Mouse (Mus musculus): ENCODE measurements around the gene Afm. TPM values are rescaled to one million over a fixed set of nuclear protein-coding genes. Genes with fewer than 3 reads are reported as not detected.

The Afm gene
- polyA plus RNA-seq, 1 experiment from 2014 or later = 4.7 TPM

- Histone ChIP-seq H3K27me3 (ENCODE audit: control insufficient read depth, insufficient read depth, low read length) (no peaks in the 10 kb centered on the region), H3K4me3 (ENCODE audit: low read depth, low read length) (no peak overlapping the region), H3K36me3 (ENCODE audit: control insufficient read depth, insufficient read depth, low read length) (no peaks in the 10 kb centered on the region), H3K27ac (ENCODE audit: low read length) (no peak overlapping the region), H3K4me1 (ENCODE audit: control insufficient read depth, insufficient read depth, low read length) (no peaks in the 10 kb centered on the region), H3K9me3 (ENCODE audit: control insufficient read depth, low read depth, low read length) (no peaks in the 10 kb centered on the region), H3K4me2 (replicated peaks; ENCODE audit: low read depth, low read length) (no peak overlapping the region), H3K9ac (replicated peaks; ENCODE audit: low read depth, low read length) (no peak overlapping the region)
- WGBS = 73% methylated on average over 4 of the region's 4 CpGs
- ATAC-seq (ENCODE audit: insufficient number of reproducible peaks, insufficient read depth, low FRiP score, low read depth) = no peak
Measured at GRCm38 (mm10) chr5:90562880-90563279, 44.1 kb downstream of the Afm start.

DNA sequence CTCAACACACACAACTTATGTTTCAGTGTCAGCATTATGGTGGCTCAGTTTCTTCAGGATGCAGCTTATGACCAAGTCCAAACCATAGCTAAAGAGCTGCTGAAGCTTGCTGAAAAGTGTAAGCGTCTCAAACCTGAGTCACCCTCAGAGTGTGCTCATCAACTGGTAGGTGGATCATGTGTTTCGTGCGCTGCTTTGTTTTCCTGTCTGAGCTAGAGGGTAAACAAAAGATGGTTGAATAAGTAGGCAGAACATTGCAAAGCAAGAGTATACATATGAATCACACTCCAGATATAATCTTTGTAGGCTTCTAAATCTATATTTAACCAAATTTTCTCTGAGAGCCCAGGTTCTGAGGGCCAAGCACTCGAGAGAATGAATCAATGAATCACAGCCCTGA is 45.4 kb downstream of the Afm start:
- Histone ChIP-seq H3K9me3 (ENCODE audit: control insufficient read depth, low read depth, low read length) (no peaks in the 10 kb centered on the region), H3K4me2 (replicated peaks; ENCODE audit: low read depth, low read length) (no peak overlapping the region), H3K27me3 (ENCODE audit: control insufficient read depth, insufficient read depth, low read length) (no peaks in the 10 kb centered on the region), H3K36me3 (ENCODE audit: control insufficient read depth, insufficient read depth, low read length) (no peaks in the 10 kb centered on the region), H3K4me1 (ENCODE audit: control insufficient read depth, insufficient read depth, low read length) (peaks cover 10% of the 10 kb centered on the region; the same call in 1 of the 2 replicates), H3K27ac (ENCODE audit: low read length) (no peak overlapping the region), H3K4me3 (ENCODE audit: low read depth, low read length) (no peak overlapping the region), H3K9ac (replicated peaks; ENCODE audit: low read depth, low read length) (no peak overlapping the region)
- no peak for ATAC-seq (ENCODE audit: insufficient number of reproducible peaks, insufficient read depth, low FRiP score, low read depth)
- WGBS = 91% methylated on average over 4 of the region's 4 CpGs

- peaks cover 14% of the 10 kb centered on the region; the same call in 1 of the 2 replicates for H3K4me1 ChIP-seq (ENCODE audit: control insufficient read depth, insufficient read depth, low read length)
- no peaks in the 10 kb centered on the region for H3K27me3 ChIP-seq (ENCODE audit: control insufficient read depth, insufficient read depth, low read length)
- H3K27ac ChIP-seq (ENCODE audit: low read length) = no peak overlapping the region
- 75% methylated on average over 6 of the region's 6 CpGs for WGBS
- no peak for ATAC-seq (ENCODE audit: insufficient number of reproducible peaks, insufficient read depth, low FRiP score, low read depth)
- H3K9me3 ChIP-seq (ENCODE audit: control insufficient read depth, low read depth, low read length) = no peaks in the 10 kb centered on the region
- H3K4me2 ChIP-seq (replicated peaks; ENCODE audit: low read depth, low read length) = no peak overlapping the region
- H3K36me3 ChIP-seq (ENCODE audit: control insufficient read depth, insufficient read depth, low read length) = no peaks in the 10 kb centered on the region
- no peak overlapping the region for H3K4me3 ChIP-seq (ENCODE audit: low read depth, low read length)
- no peak overlapping the region for H3K9ac ChIP-seq (replicated peaks; ENCODE audit: low read depth, low read length)
Measured at GRCm38 (mm10) chr5:90565205-90565604, 46.5 kb downstream of the Afm start.

DNA sequence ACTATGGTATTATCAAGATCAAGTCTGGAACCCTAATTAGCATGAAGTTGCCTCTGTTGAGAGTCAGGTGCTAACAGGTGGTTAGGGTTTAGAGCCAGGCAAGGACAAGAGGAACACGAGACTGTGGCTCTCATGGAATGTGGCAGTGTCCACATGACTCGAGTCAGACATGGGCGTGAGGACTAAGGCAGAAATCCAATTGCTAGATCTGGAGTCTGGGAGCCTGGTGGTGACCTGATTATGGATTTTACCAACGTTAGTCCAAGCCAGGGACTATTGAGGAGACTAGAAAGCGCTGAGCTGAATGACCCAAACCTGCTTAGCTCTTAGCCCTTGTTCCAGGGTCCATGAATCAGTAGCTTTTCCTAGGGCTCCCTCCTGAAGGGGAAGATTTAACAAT is 49.1 kb downstream of the Afm start:
- 0 out of 2 replicates have a peak, but pooled peaks have one; percentile 28 for ATAC-seq (ENCODE audit: insufficient number of reproducible peaks, insufficient read depth, low FRiP score, low read depth)
- WGBS = 68% methylated on average over 5 of the region's 5 CpGs

GRCm38 (mm10) chr5:90568338-90568737 is 49.6 kb downstream of the Afm start:
- Histone ChIP-seq H3K9me3 (ENCODE audit: control insufficient read depth, low read depth, low read length) (no peaks in the 10 kb centered on the region), H3K27me3 (ENCODE audit: control insufficient read depth, insufficient read depth, low read length) (no peaks in the 10 kb centered on the region), H3K36me3 (ENCODE audit: control insufficient read depth, insufficient read depth, low read length) (no peaks in the 10 kb centered on the region), H3K27ac (ENCODE audit: low read length) (no peak overlapping the region), H3K4me2 (replicated peaks; ENCODE audit: low read depth, low read length) (no peak overlapping the region), H3K4me3 (ENCODE audit: low read depth, low read length) (no peak overlapping the region), H3K4me1 (ENCODE audit: control insufficient read depth, insufficient read depth, low read length) (peaks cover 19% of the 10 kb centered on the region; the same call in 1 of the 2 replicates), H3K9ac (replicated peaks; ENCODE audit: low read depth, low read length) (no peak overlapping the region)
- ATAC-seq (ENCODE audit: insufficient number of reproducible peaks, insufficient read depth, low FRiP score, low read depth) = peak; percentile 53

More for the DNA sequence above, 49.1 kb downstream of the Afm start:
- Histone ChIP-seq H3K36me3 (ENCODE audit: control insufficient read depth, insufficient read depth, low read length) (no peaks in the 10 kb centered on the region), H3K27ac (ENCODE audit: low read length) (no peak overlapping the region), H3K27me3 (ENCODE audit: control insufficient read depth, insufficient read depth, low read length) (no peaks in the 10 kb centered on the region), H3K4me3 (ENCODE audit: low read depth, low read length) (no peak overlapping the region), H3K4me1 (ENCODE audit: control insufficient read depth, insufficient read depth, low read length) (peaks cover 19% of the 10 kb centered on the region; the same call in 1 of the 2 replicates), H3K9me3 (ENCODE audit: control insufficient read depth, low read depth, low read length) (no peaks in the 10 kb centered on the region), H3K4me2 (replicated peaks; ENCODE audit: low read depth, low read length) (no peak overlapping the region), H3K9ac (replicated peaks; ENCODE audit: low read depth, low read length) (no peak overlapping the region)

GRCm38 (mm10) chr5:90571216-90571615 is 52.5 kb downstream of the Afm start:
- no peak overlapping the region for H3K9ac ChIP-seq (replicated peaks; ENCODE audit: low read depth, low read length)
- no peak for ATAC-seq (ENCODE audit: insufficient number of reproducible peaks, insufficient read depth, low FRiP score, low read depth)
- H3K4me2 ChIP-seq (replicated peaks; ENCODE audit: low read depth, low read length) = no peak overlapping the region
- 9% methylated on average over 3 of the region's 3 CpGs for WGBS
- H3K9me3 ChIP-seq (ENCODE audit: control insufficient read depth, low read depth, low read length) = no peaks in the 10 kb centered on the region
- no peaks in the 10 kb centered on the region for H3K27me3 ChIP-seq (ENCODE audit: control insufficient read depth, insufficient read depth, low read length)
- H3K36me3 ChIP-seq (ENCODE audit: control insufficient read depth, insufficient read depth, low read length) = no peaks in the 10 kb centered on the region
- H3K27ac ChIP-seq (ENCODE audit: low read length) = no peak overlapping the region
- H3K4me1 ChIP-seq (ENCODE audit: control insufficient read depth, insufficient read depth, low read length) = peaks cover 19% of the 10 kb centered on the region; the same call in 1 of the 2 replicates
- no peak overlapping the region for H3K4me3 ChIP-seq (ENCODE audit: low read depth, low read length)

DNA sequence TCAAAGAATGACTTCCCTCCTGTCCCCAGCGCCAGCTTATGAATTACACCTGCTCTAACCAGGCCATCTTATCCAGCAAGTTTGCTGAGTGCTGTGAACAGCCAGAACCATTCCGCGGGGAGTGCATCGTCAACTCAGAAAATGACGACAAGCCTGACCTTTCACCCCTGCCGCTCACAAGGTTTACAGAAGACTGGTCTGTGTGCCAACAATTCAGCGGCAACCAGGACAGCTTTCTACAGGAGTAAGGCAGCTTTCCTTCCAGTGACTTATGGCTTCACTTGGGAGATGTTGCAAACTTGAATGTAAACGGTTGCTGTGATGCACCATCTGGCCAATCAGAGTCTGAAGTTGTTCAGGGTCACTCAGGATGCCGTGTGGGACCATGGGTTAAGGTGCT is 59.0 kb downstream of the Afm start:
- Histone ChIP-seq H3K27me3 (ENCODE audit: control insufficient read depth, insufficient read depth, low read length) (no peaks in the 10 kb centered on the region), H3K4me2 (replicated peaks; ENCODE audit: low read depth, low read length) (no peak overlapping the region), H3K4me1 (ENCODE audit: control insufficient read depth, insufficient read depth, low read length) (no peaks in the 10 kb centered on the region), H3K4me3 (ENCODE audit: low read depth, low read length) (no peak overlapping the region), H3K27ac (ENCODE audit: low read length) (no peak overlapping the region), H3K9ac (replicated peaks; ENCODE audit: low read depth, low read length) (no peak overlapping the region), H3K9me3 (ENCODE audit: control insufficient read depth, low read depth, low read length) (no peaks in the 10 kb centered on the region), H3K36me3 (ENCODE audit: control insufficient read depth, insufficient read depth, low read length) (no peaks in the 10 kb centered on the region)
- ATAC-seq (ENCODE audit: insufficient number of reproducible peaks, insufficient read depth, low FRiP score, low read depth) = no peak
- 28% methylated on average over 9 of the region's 9 CpGs for WGBS

DNA sequence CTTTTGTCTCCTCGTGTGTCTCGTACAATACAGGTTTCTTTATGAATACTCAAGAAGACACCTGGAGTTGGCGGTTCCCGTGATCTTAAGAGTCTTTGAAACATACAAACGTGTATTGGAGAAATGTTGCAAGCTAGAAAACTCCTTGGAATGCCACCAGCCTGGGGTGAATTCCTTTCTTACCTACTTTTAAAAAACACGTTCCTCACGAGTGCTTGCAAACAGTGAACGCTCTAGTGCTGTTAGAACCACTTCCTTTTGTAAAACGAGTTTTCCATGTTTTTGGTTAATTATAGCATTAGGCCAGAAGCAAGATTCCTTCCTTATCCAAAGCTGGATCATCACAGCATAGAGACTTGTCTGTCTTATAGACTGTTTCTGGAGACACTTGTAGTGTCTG is 60.8 kb downstream of the Afm start:
- no peak overlapping the region for H3K4me2 ChIP-seq (replicated peaks; ENCODE audit: low read depth, low read length)
- WGBS = 91% methylated on average over 9 of the region's 9 CpGs
- no peak overlapping the region for H3K4me3 ChIP-seq (ENCODE audit: low read depth, low read length)
- H3K9me3 ChIP-seq (ENCODE audit: control insufficient read depth, low read depth, low read length) = no peaks in the 10 kb centered on the region
- H3K36me3 ChIP-seq (ENCODE audit: control insufficient read depth, insufficient read depth, low read length) = no peaks in the 10 kb centered on the region
- H3K27ac ChIP-seq (ENCODE audit: low read length) = no peak overlapping the region
- ATAC-seq (ENCODE audit: insufficient number of reproducible peaks, insufficient read depth, low FRiP score, low read depth) = no peak
- no peaks in the 10 kb centered on the region for H3K4me1 ChIP-seq (ENCODE audit: control insufficient read depth, insufficient read depth, low read length)
- H3K9ac ChIP-seq (replicated peaks; ENCODE audit: low read depth, low read length) = no peak overlapping the region
- no peaks in the 10 kb centered on the region for H3K27me3 ChIP-seq (ENCODE audit: control insufficient read depth, insufficient read depth, low read length)

DNA sequence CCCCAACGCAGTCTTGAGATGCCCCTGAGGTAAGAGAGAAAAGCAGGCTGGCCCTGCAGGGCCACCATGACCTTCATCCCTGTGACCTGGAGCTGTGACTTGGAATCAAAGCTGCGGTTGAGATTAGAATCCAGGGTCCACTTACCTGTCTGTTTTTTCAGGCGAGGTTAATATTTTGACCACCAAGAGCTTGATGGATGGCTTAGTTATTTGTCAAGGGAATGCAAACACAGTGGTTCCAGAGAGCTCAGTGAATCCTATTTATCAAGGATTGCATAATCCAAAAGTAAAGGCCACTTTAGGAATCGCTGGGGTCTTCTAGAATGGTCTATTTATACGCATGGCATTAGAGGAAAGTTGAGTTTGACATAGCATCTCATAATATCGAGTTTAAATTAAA is 63.4 kb downstream of the Afm start:
- ATAC-seq (ENCODE audit: insufficient number of reproducible peaks, insufficient read depth, low FRiP score, low read depth) = no peak
- H3K4me1 ChIP-seq (ENCODE audit: control insufficient read depth, insufficient read depth, low read length) = no peaks in the 10 kb centered on the region
- no peak overlapping the region for H3K4me3 ChIP-seq (ENCODE audit: low read depth, low read length)
- no peak overlapping the region for H3K4me2 ChIP-seq (replicated peaks; ENCODE audit: low read depth, low read length)
- no peak overlapping the region for H3K27ac ChIP-seq (ENCODE audit: low read length)
- no peak overlapping the region for H3K9ac ChIP-seq (replicated peaks; ENCODE audit: low read depth, low read length)
- no peaks in the 10 kb centered on the region for H3K9me3 ChIP-seq (ENCODE audit: control insufficient read depth, low read depth, low read length)
- H3K27me3 ChIP-seq (ENCODE audit: control insufficient read depth, insufficient read depth, low read length) = no peaks in the 10 kb centered on the region
- WGBS = 57% methylated on average over 6 of the region's 6 CpGs
- no peaks in the 10 kb centered on the region for H3K36me3 ChIP-seq (ENCODE audit: control insufficient read depth, insufficient read depth, low read length)

Data from stomach, embryonic 14.5 days (tissue).